Mouse (Mus musculus) brain, embryonic 14.5 days (tissue): ENCODE data around the gene Siglec1.

Experiments used
- CTCF ChIP-seq: fragments of 200-500 bp; IDR thresholded peaks from 2 replicates; pipeline ENCODE4 v1.5.1; 2012; ENCODE audit warnings: inconsistent platforms, mild to moderate bottlenecking, moderate library complexity, borderline replicate concordance; ENCODE audit not compliant: insufficient read depth, insufficient read length; ENCODE audit errors: extremely low read depth
- POLR2A ChIP-seq: fragments of 200-500 bp; IDR thresholded peaks from 2 replicates; pipeline ENCODE4 v1.6.1; 2012; ENCODE audit warnings: mild to moderate bottlenecking, inconsistent platforms, borderline replicate concordance; ENCODE audit not compliant: poor library complexity, insufficient read depth, insufficient read length, severe bottlenecking; ENCODE audit errors: extremely low read depth

DNA sequence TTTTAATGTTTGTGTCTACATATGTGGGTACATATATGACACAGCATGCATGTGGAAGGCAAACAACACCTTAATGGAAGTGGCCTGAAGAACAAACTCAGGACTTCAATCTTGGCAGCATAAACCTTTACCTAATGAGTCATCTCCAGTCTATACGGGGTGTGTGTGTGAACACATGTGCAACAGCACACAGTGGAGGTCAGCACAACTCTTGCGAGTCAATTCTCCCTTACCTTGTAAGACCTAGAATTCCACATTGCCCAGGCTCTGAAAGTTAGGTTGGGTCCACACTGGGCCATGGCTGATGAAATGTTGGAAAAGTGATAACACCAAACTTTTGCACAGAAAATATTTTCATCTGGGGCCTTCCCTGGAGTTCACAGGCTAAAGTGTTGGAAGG lies 56.0 kb downstream of the Siglec1 start:
- no peak for TF ChIP-seq POLR2A
- no peak for TF ChIP-seq CTCF
